Mouse (Mus musculus): ENCODE measurements at regions not wholly inside any gene's neighbourhood (a gene's known extent, or its start where the extent isn't known, plus 50 kb on each side); places are given as distances from the start of the nearest gene placed in this dataset.

GRCm38 (mm10) chr12:77663665-77664374 is 425.9 kb downstream of the Fut8 start:
- Histone ChIP-seq H3K4me2 (ENCODE audit: low read length) (no peak overlapping the region), H3K9me3 (ENCODE audit: control insufficient read depth, low read length) (no peaks in the 10 kb centered on the region), H3K4me3 (replicated peaks; ENCODE audit: low read depth, low read length) (no peak overlapping the region), H3K9ac (replicated peaks; ENCODE audit: low read length) (no peak overlapping the region), H3K27me3 (ENCODE audit: control insufficient read depth, insufficient read depth, low read length) (no peaks in the 10 kb centered on the region), H3K36me3 (ENCODE audit: control insufficient read depth, insufficient read depth, low read length) (no peaks in the 10 kb centered on the region), H3K4me1 (ENCODE audit: control insufficient read depth, insufficient read depth, low read length) (peaks cover 5% of the 10 kb centered on the region; the same call in 1 of the 2 replicates), H3K27ac (replicated peaks; ENCODE audit: low read depth, low read length) (no peak overlapping the region)
- WGBS = 67% methylated on average over 7 of the region's 7 CpGs
- ATAC-seq (ENCODE audit: low FRiP score, low TSS enrichment) = no peak
- no peak for DNase-seq

GRCm38 (mm10) chr12:77666411-77666810 is 428.5 kb downstream of the Fut8 start:
- H3K4me3 ChIP-seq (replicated peaks; ENCODE audit: low read depth, low read length) = no peak overlapping the region
- H3K4me1 ChIP-seq (ENCODE audit: control insufficient read depth, insufficient read depth, low read length) = peaks cover 9% of the 10 kb centered on the region; the same call in 1 of the 2 replicates
- H3K27me3 ChIP-seq (ENCODE audit: control insufficient read depth, insufficient read depth, low read length) = no peaks in the 10 kb centered on the region
- no peak overlapping the region for H3K27ac ChIP-seq (replicated peaks; ENCODE audit: low read depth, low read length)
- no peak overlapping the region for H3K9ac ChIP-seq (replicated peaks; ENCODE audit: low read length)
- H3K36me3 ChIP-seq (ENCODE audit: control insufficient read depth, insufficient read depth, low read length) = no peaks in the 10 kb centered on the region
- no peak overlapping the region for H3K4me2 ChIP-seq (ENCODE audit: low read length)
- ATAC-seq (ENCODE audit: low FRiP score, low TSS enrichment) (no peak), DNase-seq (peak; percentile 38)
- WGBS = 72% methylated on average over 8 of the region's 8 CpGs
- no peaks in the 10 kb centered on the region for H3K9me3 ChIP-seq (ENCODE audit: control insufficient read depth, low read length)

GRCm38 (mm10) chr12:77667151-77667874 is 429.4 kb downstream of the Fut8 start:
- H3K4me1 ChIP-seq (ENCODE audit: control insufficient read depth, insufficient read depth, low read length) = peaks cover 9% of the 10 kb centered on the region; the same call in 1 of the 2 replicates
- no peak; the same call in 1 of the 2 replicates for ATAC-seq (ENCODE audit: low FRiP score, low TSS enrichment)
- WGBS = 75% methylated on average over 10 of the region's 10 CpGs

GRCm38 (mm10) chr12:77667875-77668204 is 429.9 kb downstream of the Fut8 start:
- under 1% methylated on average over 6 of the region's 6 CpGs for WGBS
- ATAC-seq (ENCODE audit: low FRiP score, low TSS enrichment) (peak; percentile 70; the same call in 1 of the 2 replicates), DNase-seq (peak; percentile 90)
- Histone ChIP-seq H3K4me1 (ENCODE audit: control insufficient read depth, insufficient read depth, low read length) (peaks cover 9% of the 10 kb centered on the region; the same call in 1 of the 2 replicates), H3K9me3 (ENCODE audit: control insufficient read depth, low read length) (no peaks in the 10 kb centered on the region), H3K27me3 (ENCODE audit: control insufficient read depth, insufficient read depth, low read length) (no peaks in the 10 kb centered on the region), H3K36me3 (ENCODE audit: control insufficient read depth, insufficient read depth, low read length) (no peaks in the 10 kb centered on the region), H3K9ac (replicated peaks; ENCODE audit: low read length) (no peak overlapping the region), H3K4me2 (ENCODE audit: low read length) (no peak overlapping the region), H3K4me3 (replicated peaks; ENCODE audit: low read depth, low read length) (no peak overlapping the region), H3K27ac (replicated peaks; ENCODE audit: low read depth, low read length) (no peak overlapping the region)

More at GRCm38 (mm10) chr12:77667151-77667874, 429.4 kb downstream of the Fut8 start:
- Histone ChIP-seq H3K4me2 (ENCODE audit: low read length) (no peak overlapping the region), H3K4me3 (replicated peaks; ENCODE audit: low read depth, low read length) (no peak overlapping the region), H3K36me3 (ENCODE audit: control insufficient read depth, insufficient read depth, low read length) (no peaks in the 10 kb centered on the region), H3K9ac (replicated peaks; ENCODE audit: low read length) (no peak overlapping the region), H3K27ac (replicated peaks; ENCODE audit: low read depth, low read length) (no peak overlapping the region), H3K9me3 (ENCODE audit: control insufficient read depth, low read length) (no peaks in the 10 kb centered on the region), H3K27me3 (ENCODE audit: control insufficient read depth, insufficient read depth, low read length) (no peaks in the 10 kb centered on the region)
- no peak for DNase-seq

GRCm38 (mm10) chr12:77670531-77670930 is 432.6 kb downstream of the Fut8 start:
- Histone ChIP-seq H3K9me3 (ENCODE audit: control insufficient read depth, low read length) (no peaks in the 10 kb centered on the region), H3K4me3 (replicated peaks; ENCODE audit: low read depth, low read length) (no peak overlapping the region), H3K4me1 (ENCODE audit: control insufficient read depth, insufficient read depth, low read length) (peaks cover 9% of the 10 kb centered on the region; the same call in 1 of the 2 replicates), H3K36me3 (ENCODE audit: control insufficient read depth, insufficient read depth, low read length) (no peaks in the 10 kb centered on the region), H3K27me3 (ENCODE audit: control insufficient read depth, insufficient read depth, low read length) (no peaks in the 10 kb centered on the region), H3K9ac (replicated peaks; ENCODE audit: low read length) (0 out of 2 replicates have a peak overlapping the region, but pooled peaks have one; percentile 17), H3K27ac (replicated peaks; ENCODE audit: low read depth, low read length) (no peak overlapping the region), H3K4me2 (ENCODE audit: low read length) (no peak overlapping the region)
- ATAC-seq (ENCODE audit: low FRiP score, low TSS enrichment) = no peak
- WGBS = 51% methylated on average over 8 of the region's 8 CpGs
- no peak for DNase-seq

- Histone ChIP-seq H3K9me3 (ENCODE audit: control insufficient read depth, low read length) (no peaks in the 10 kb centered on the region), H3K4me1 (ENCODE audit: control insufficient read depth, insufficient read depth, low read length) (peaks cover 5% of the 10 kb centered on the region; the same call in 1 of the 2 replicates), H3K27me3 (ENCODE audit: control insufficient read depth, insufficient read depth, low read length) (no peaks in the 10 kb centered on the region), H3K36me3 (ENCODE audit: control insufficient read depth, insufficient read depth, low read length) (no peaks in the 10 kb centered on the region), H3K4me3 (replicated peaks; ENCODE audit: low read depth, low read length) (no peak overlapping the region), H3K9ac (replicated peaks; ENCODE audit: low read length) (no peak overlapping the region), H3K4me2 (ENCODE audit: low read length) (no peak overlapping the region), H3K27ac (replicated peaks; ENCODE audit: low read depth, low read length) (no peak overlapping the region)
- ATAC-seq (ENCODE audit: low FRiP score, low TSS enrichment) (no peak), DNase-seq (no peak)
- 76% methylated on average over 2 of the region's 2 CpGs for WGBS
Observed at GRCm38 (mm10) chr12:77674352-77674751, 436.4 kb downstream of the Fut8 start.

- Histone ChIP-seq H3K4me2 (ENCODE audit: low read length) (no peak overlapping the region), H3K4me3 (replicated peaks; ENCODE audit: low read depth, low read length) (no peak overlapping the region), H3K36me3 (ENCODE audit: control insufficient read depth, insufficient read depth, low read length) (no peaks in the 10 kb centered on the region), H3K27me3 (ENCODE audit: control insufficient read depth, insufficient read depth, low read length) (no peaks in the 10 kb centered on the region), H3K4me1 (ENCODE audit: control insufficient read depth, insufficient read depth, low read length) (peaks cover 5% of the 10 kb centered on the region; the same call in 1 of the 2 replicates), H3K9me3 (ENCODE audit: control insufficient read depth, low read length) (no peaks in the 10 kb centered on the region), H3K9ac (replicated peaks; ENCODE audit: low read length) (no peak overlapping the region), H3K27ac (replicated peaks; ENCODE audit: low read depth, low read length) (no peak overlapping the region)
- ATAC-seq (ENCODE audit: low FRiP score, low TSS enrichment) = no peak
- DNase-seq = peak; percentile 54
- WGBS = 85% methylated on average over 5 of the region's 5 CpGs
Observed at GRCm38 (mm10) chr12:77674755-77675154, 436.8 kb downstream of the Fut8 start.

GRCm38 (mm10) chr12:77678040-77678439 is 440.1 kb downstream of the Fut8 start:
- Histone ChIP-seq H3K9ac (replicated peaks; ENCODE audit: low read length) (no peak overlapping the region), H3K27me3 (ENCODE audit: control insufficient read depth, insufficient read depth, low read length) (no peaks in the 10 kb centered on the region), H3K4me3 (replicated peaks; ENCODE audit: low read depth, low read length) (no peak overlapping the region), H3K36me3 (ENCODE audit: control insufficient read depth, insufficient read depth, low read length) (no peaks in the 10 kb centered on the region), H3K9me3 (ENCODE audit: control insufficient read depth, low read length) (no peaks in the 10 kb centered on the region), H3K4me2 (ENCODE audit: low read length) (no peak overlapping the region), H3K27ac (replicated peaks; ENCODE audit: low read depth, low read length) (no peak overlapping the region), H3K4me1 (ENCODE audit: control insufficient read depth, insufficient read depth, low read length) (no peaks in the 10 kb centered on the region)
- ATAC-seq (ENCODE audit: low FRiP score, low TSS enrichment) (no peak), DNase-seq (no peak)
- 59% methylated on average over 5 of the region's 5 CpGs for WGBS

All from midbrain, embryonic 14.5 days (tissue).